Comparison of ENCODE assay signal across 10 mouse cellular contexts in genomic region chr19:4098426-4098825, GRCm38 (mm10). TPM values are rescaled to one million over a fixed set of nuclear protein-coding genes. Genes with fewer than 3 reads are reported as not detected.
DNase-seq lines count a peak whose midpoint lies in the region; ATAC-seq and TF ChIP-seq lines count a peak whose summit lies in the region.
"Had no signal": no experiment of that assay in that cellular context is flagged by ENCODE, and none has a peak within 500 bp of the region (broad histone marks: within the 10 kb centered on the region; RNA-seq: fewer than 3 reads in every experiment).

No protein-coding gene starts in this region.

- H3K36me3 ChIP-seq in heart, postnatal 0 days (replicated peaks; ENCODE audit: control insufficient read depth, insufficient read depth, low read length): peaks cover 3% of the 10 kb centered on the region; the same call in 1 of the 2 replicates
- H3K36me3 ChIP-seq in CH12.LX (replicated peaks in 1 of 2; ENCODE audit: control insufficient read depth in 1 of 2, insufficient read depth in 1 of 2, low read length in 1 of 2): peaks cover 19 to 34% of the 10 kb centered on the region in 2 experiments
- no peaks in the 10 kb centered on the region for H3K36me3 ChIP-seq in liver, embryonic 16.5 days (ENCODE audit: control insufficient read depth, insufficient read depth)
- H3K36me3 ChIP-seq: limb, embryonic 15.5 days had no signal

- no peak overlapping the region for H3K9ac ChIP-seq in heart, postnatal 0 days (replicated peaks; ENCODE audit: low read depth, low read length)
- H3K9ac ChIP-seq in CH12.LX (ENCODE audit: insufficient read depth, low read depth): peak overlapping the region; percentile 65
- peak overlapping the region; percentile 91; the same call in 1 of the 2 replicates for H3K9ac ChIP-seq in liver, embryonic 16.5 days (ENCODE audit: low read depth, low read length)

- DNase-seq in heart, postnatal 0 days (ENCODE audit: low spot score): no peak
- no peak for DNase-seq in heart, adult 9 months (ENCODE audit: low spot score in 2 of 2)
- no peak for DNase-seq in CH12.LX (ENCODE audit: extremely low read depth)
- DNase-seq in adrenal gland, postnatal 36 days: peak; percentile 42 to 48
- no peak for DNase-seq in thymus, postnatal 25 days
- DNase-seq in gastrocnemius, adult 18-20 months (ENCODE audit: low spot score): no peak

- peaks cover 12% of the 10 kb centered on the region for H3K27me3 ChIP-seq in heart, postnatal 0 days (ENCODE audit: control insufficient read depth, insufficient read depth, low read length)
- H3K27me3 ChIP-seq in CH12.LX (replicated peaks): no peaks in the 10 kb centered on the region
- peaks cover 24% of the 10 kb centered on the region for H3K27me3 ChIP-seq in liver, embryonic 16.5 days (ENCODE audit: control insufficient read depth, insufficient read depth, low read depth, low read length)

- TF ChIP-seq RAD21 in CH12.LX (IDR thresholded peaks at IDR 0.05; ENCODE audit: low read depth, low read length): no peak

- no peak for TF ChIP-seq POLR2A in CH12.LX (IDR thresholded peaks at IDR 0.05; ENCODE audit: low read depth, low read length)

- peaks cover 25% of the 10 kb centered on the region; the same call in 1 of the 2 replicates for H3K4me1 ChIP-seq in heart, postnatal 0 days (ENCODE audit: control insufficient read depth, insufficient read depth)
- H3K4me1 ChIP-seq in CH12.LX (ENCODE audit: control insufficient read depth in 1 of 2, insufficient read depth in 2 of 2): peaks cover 18 to 58% of the 10 kb centered on the region in 2 experiments
- peaks cover 46% of the 10 kb centered on the region for H3K4me1 ChIP-seq in liver, embryonic 16.5 days (ENCODE audit: control insufficient read depth, low read depth, low read length)

- ATAC-seq in heart, postnatal 0 days (ENCODE audit: insufficient read depth, low read depth): no peak
- ATAC-seq in liver, embryonic 16.5 days (ENCODE audit: low read depth): no peak

- no peak overlapping the region for H3K4me2 ChIP-seq in heart, postnatal 0 days (ENCODE audit: low read depth, low read length)
- peak overlapping the region; percentile 89 for H3K4me2 ChIP-seq in CH12.LX (ENCODE audit: insufficient read depth, low read depth, poor library complexity, severe bottlenecking)
- H3K4me2 ChIP-seq in liver, embryonic 16.5 days (ENCODE audit: low read depth, low read length): peak overlapping the region; percentile 99

- WGBS in heart, postnatal 0 days: 87% methylated on average over 13 of the region's 13 CpGs
- 72% methylated on average over 13 of the region's 13 CpGs for WGBS in liver, embryonic 16.5 days (ENCODE audit: insufficient replicate concordance)

- no peak for TF ChIP-seq CTCF in heart, postnatal 0 days (IDR thresholded peaks at IDR 0.05; ENCODE audit: low read depth)
- TF ChIP-seq CTCF in CH12.LX (conservative IDR thresholded peaks at IDR 0.05 in 1 of 2, IDR thresholded peaks at IDR 0.05 in 1 of 2; ENCODE audit: low read depth in 2 of 2, low read length in 2 of 2): no peak

- H3K27ac ChIP-seq in heart, postnatal 0 days (ENCODE audit: low read depth): 0 out of 2 replicates have a peak overlapping the region, but pooled peaks have one; percentile 16
- H3K27ac ChIP-seq in CH12.LX (ENCODE audit: insufficient read depth, low read depth): no peak overlapping the region
- H3K27ac ChIP-seq in liver, embryonic 16.5 days (ENCODE audit: low read length): peak overlapping the region; percentile 46

- TF ChIP-seq EP300 in heart, postnatal 0 days (IDR thresholded peaks at IDR 0.05; ENCODE audit: low read depth): no peak
- TF ChIP-seq EP300 in CH12.LX (IDR thresholded peaks at IDR 0.05; ENCODE audit: low read length): no peak

- no peaks in the 10 kb centered on the region for H3K9me3 ChIP-seq in heart, postnatal 0 days (replicated peaks; ENCODE audit: control insufficient read depth, low read length)
- no peaks in the 10 kb centered on the region for H3K9me3 ChIP-seq in CH12.LX (replicated peaks; ENCODE audit: low read length)
- H3K9me3 ChIP-seq in liver, embryonic 16.5 days (replicated peaks; ENCODE audit: control insufficient read depth, low read length): no peaks in the 10 kb centered on the region
- H3K9me3 ChIP-seq: limb, embryonic 15.5 days had no signal

- in situ Hi-C loops in CH12.LX (cut with MboI; ENCODE audit: low pct_ligation_motif_present, low pct_unique_long_range_greater_than_20kb, low sequenced_read_pairs): no loop called here

- H3K79me2 ChIP-seq in CH12.LX (replicated peaks; ENCODE audit: control insufficient read depth, extremely low read depth, insufficient read depth, poor library complexity, severe bottlenecking): peaks cover 9% of the 10 kb centered on the region

- dilution Hi-C loops in CH12.LX (cut with MboI; ENCODE audit: extremely low pct_ligation_motif_present, extremely low pct_unique_long_range_greater_than_20kb, low sequenced_read_pairs): no loop called here

- H3K4me3 ChIP-seq in heart, postnatal 0 days (ENCODE audit: low read depth, low read length): no peak overlapping the region
- peak overlapping the region in 2 of 3 experiments; percentile 57 to 64 for H3K4me3 ChIP-seq in CH12.LX (replicated peaks in 1 of 3; ENCODE audit: low read depth in 2 of 3, low read length in 2 of 3, poor library complexity in 1 of 3)
- H3K4me3 ChIP-seq in liver, embryonic 16.5 days (ENCODE audit: low read depth, low read length): peak overlapping the region; percentile 86

TF ChIP-seq in CH12.LX, 34 proteins besides CTCF, POLR2A, EP300 and RAD21 (continues in another document):
- no peak for TF ChIP-seq ZNF384 (IDR thresholded peaks at IDR 0.05; ENCODE audit: low read depth, low read length)
- TF ChIP-seq MAX (IDR thresholded peaks at IDR 0.05; ENCODE audit: low read length): no peak
- TF ChIP-seq ELF1 (IDR thresholded peaks at IDR 0.05; ENCODE audit: low read depth, low read length): no peak
- no peak for TF ChIP-seq ZKSCAN1 (IDR thresholded peaks at IDR 0.05; ENCODE audit: borderline replicate concordance, low read depth, low read length)
- no peak for TF ChIP-seq UBTF (IDR thresholded peaks at IDR 0.05; ENCODE audit: low read depth, low read length)
- no peak for TF ChIP-seq SMC3 (IDR thresholded peaks at IDR 0.05; ENCODE audit: low read depth, low read length)
- TF ChIP-seq PAX5 (IDR thresholded peaks at IDR 0.05; ENCODE audit: low read length): no peak
- no peak for TF ChIP-seq MAZ (IDR thresholded peaks at IDR 0.05; ENCODE audit: low read depth, low read length)
- TF ChIP-seq KAT2A (IDR thresholded peaks at IDR 0.05; ENCODE audit: insufficient replicate concordance, low read length): no peak
- no peak for TF ChIP-seq GABPA (IDR thresholded peaks at IDR 0.05; ENCODE audit: insufficient replicate concordance, low read depth, low read length)
- no peak for TF ChIP-seq RCOR1 (conservative IDR thresholded peaks at IDR 0.05; ENCODE audit: low read depth, low read length)
- TF ChIP-seq JUN (IDR thresholded peaks at IDR 0.05; ENCODE audit: insufficient read depth, low read depth, low read length): no peak

RNA-seq across cellular contexts. Expression of gene Pitpnm1, which starts 1.4 kb away (rescaled TPM):
- total RNA-seq in heart, postnatal 0 days (2014; rRNA removed; ENCODE audit: low replicate concordance): 26.2 and 47.3 TPM in 2 replicates
- polyA plus RNA-seq in heart, postnatal 0 days (2015; fragmentation: Nextera tagmentation; extraction: Ambion mirVana): 17.9 and 21.9 TPM in 2 replicates
- 43.8 and 46.1 TPM in 2 replicates for total RNA-seq in CH12.LX (2012; rRNA removed)
- 14.8 and 15.9 TPM in 2 replicates for total RNA-seq in CH12.LX (2014; rRNA removed)
- 33.3 and 34.7 TPM in 2 replicates for polyA plus RNA-seq in CH12.LX (2012; ENCODE audit: insufficient read length, low read depth)
- 100 to 1,000 TPM in 1 of 2 experiments, 10 to 100 TPM in 1; 59.7 to 158 TPM for total RNA-seq in adrenal gland, postnatal 36 days (2021)
- 6.6 and 7.3 TPM in 2 replicates for polyA plus RNA-seq in liver, embryonic 16.5 days (2015; fragmentation: Nextera tagmentation; extraction: Ambion mirVana)
- total RNA-seq in gastrocnemius, adult 18-20 months (2021): 1 to 10 TPM; 2.0 to 3.7 TPM

RNA-seq across cellular contexts. Expression of gene Cdk2ap2, which starts 1.4 kb away (rescaled TPM):
- total RNA-seq in heart, postnatal 0 days (2014; rRNA removed; ENCODE audit: low replicate concordance): 63.2 and 67.3 TPM in 2 replicates
- polyA plus RNA-seq in heart, postnatal 0 days (2015; fragmentation: Nextera tagmentation; extraction: Ambion mirVana): 46.8 and 59.6 TPM in 2 replicates
- 69.5 and 90.3 TPM in 2 replicates for total RNA-seq in CH12.LX (2012; rRNA removed)
- total RNA-seq in CH12.LX (2014; rRNA removed): 57.0 and 63.4 TPM in 2 replicates
- 55.6 and 67.1 TPM in 2 replicates for polyA plus RNA-seq in CH12.LX (2012; ENCODE audit: insufficient read length, low read depth)
- 100 to 1,000 TPM; 109 to 132 TPM for total RNA-seq in adrenal gland, postnatal 36 days (2021)
- 112 and 117 TPM in 2 replicates for polyA plus RNA-seq in liver, embryonic 16.5 days (2015; fragmentation: Nextera tagmentation; extraction: Ambion mirVana)
- 10 to 100 TPM; 18.7 to 19.9 TPM for total RNA-seq in gastrocnemius, adult 18-20 months (2021)

RNA-seq across cellular contexts. Expression of gene Cabp2, which starts 17.0 kb away (rescaled TPM):
- not detected in 2 replicates for total RNA-seq in heart, postnatal 0 days (2014; rRNA removed; ENCODE audit: low replicate concordance)
- polyA plus RNA-seq in heart, postnatal 0 days (2015; fragmentation: Nextera tagmentation; extraction: Ambion mirVana): not detected in 2 replicates
- total RNA-seq in CH12.LX (2012; rRNA removed) (not detected in 2 replicates), CH12.LX (2014; rRNA removed) (not detected in 2 replicates)
- polyA plus RNA-seq in CH12.LX (2012; ENCODE audit: insufficient read length, low read depth): not detected in 2 replicates
- total RNA-seq in adrenal gland, postnatal 36 days (2021): not detected
- 0.25 and 0.32 TPM in 2 replicates for polyA plus RNA-seq in liver, embryonic 16.5 days (2015; fragmentation: Nextera tagmentation; extraction: Ambion mirVana)
- total RNA-seq in gastrocnemius, adult 18-20 months (2021): not detected
- total RNA-seq: adrenal gland, adult 18-20 months had no signal
- polyA plus RNA-seq: inflammation-experienced regulatory T-cells, adult 6 months; limb, embryonic 15.5 days had no signal

RNA-seq across cellular contexts. Expression of gene Aip, which starts 27.2 kb away (rescaled TPM):
- total RNA-seq in heart, postnatal 0 days (2014; rRNA removed; ENCODE audit: low replicate concordance): 21.4 and 23.8 TPM in 2 replicates
- polyA plus RNA-seq in heart, postnatal 0 days (2015; fragmentation: Nextera tagmentation; extraction: Ambion mirVana): 61.7 and 66.2 TPM in 2 replicates
- total RNA-seq in CH12.LX (2012; rRNA removed) (37.5 and 39.7 TPM in 2 replicates), CH12.LX (2014; rRNA removed) (10.8 and 11.7 TPM in 2 replicates)
- 64.8 and 87.9 TPM in 2 replicates for polyA plus RNA-seq in CH12.LX (2012; ENCODE audit: insufficient read length, low read depth)
- total RNA-seq in adrenal gland, postnatal 36 days (2021): 100 to 1,000 TPM; 104 to 124 TPM
- polyA plus RNA-seq in liver, embryonic 16.5 days (2015; fragmentation: Nextera tagmentation; extraction: Ambion mirVana): 32.4 and 32.6 TPM in 2 replicates
- total RNA-seq in gastrocnemius, adult 18-20 months (2021): 10 to 100 TPM; 82.2 to 84.7 TPM

RNA-seq across cellular contexts. Expression of gene Gstp3, which starts 39.1 kb away (rescaled TPM):
- not detected in 2 replicates for total RNA-seq in heart, postnatal 0 days (2014; rRNA removed; ENCODE audit: low replicate concordance)
- polyA plus RNA-seq in heart, postnatal 0 days (2015; fragmentation: Nextera tagmentation; extraction: Ambion mirVana): not detected in 2 replicates
- total RNA-seq in CH12.LX (2012; rRNA removed) (0.46 and 1.4 TPM in 2 replicates), CH12.LX (2014; rRNA removed) (not detected in 2 replicates)
- polyA plus RNA-seq in CH12.LX (2012; ENCODE audit: insufficient read length, low read depth): not detected in 2 replicates
- under 1 TPM; 0.63 to 0.99 TPM for total RNA-seq in adrenal gland, postnatal 36 days (2021)
- 95.4 and 105 TPM in 2 replicates for polyA plus RNA-seq in liver, embryonic 16.5 days (2015; fragmentation: Nextera tagmentation; extraction: Ambion mirVana)
- total RNA-seq in gastrocnemius, adult 18-20 months (2021): not detected

Comparison
In these comparisons a context has a peak if more than half of its experiments do, and no peak if none do; other contexts are left out.
1. DNase-seq: peak in adrenal gland, postnatal 36 days (2 of 2); none in heart, postnatal 0 days (single experiment), heart, adult 9 months (0 of 2), CH12.LX (single experiment), thymus, postnatal 25 days (single experiment) and gastrocnemius, adult 18-20 months (single experiment).